Mouse (Mus musculus) MEL (cell line): ENCODE results near the gene Mfng. TPM values are rescaled to one million over a fixed set of nuclear protein-coding genes. Genes with fewer than 3 reads are reported as not detected.

Experiments
- DNase-seq: peaks from one replicate; pipeline ENCODE4 v3.0.0; 2011; ENCODE audit warnings: low read depth, low spot score
- H3K27ac ChIP-seq: 2 replicates; pipeline ENCODE4 v1.5.1; 2012; ENCODE audit warnings: low read depth, mild to moderate bottlenecking, control low read depth, low read length, moderate library complexity; ENCODE audit not compliant: control insufficient read depth
- H3K27me3 ChIP-seq, 2 experiments: fragments of 150-350 bp in 1 of 2; sonication (generic) in 1 of 2; 2 replicates each; pipeline ENCODE4 v1.6.1; 2012; ENCODE audit warnings: low read length in 2 of 2, mild to moderate bottlenecking in 2 of 2, improper control_type of control experiment in 1 of 2, moderate library complexity in 1 of 2; ENCODE audit not compliant: insufficient read depth in 2 of 2, control insufficient read depth in 1 of 2
- H3K36me3 ChIP-seq, 2 experiments: 2 replicates each; pipeline ENCODE4 v1.6.1; 2012 to 2014; ENCODE audit warnings: low read length in 2 of 2, improper control_type of control experiment in 1 of 2, inconsistent platforms in 1 of 2, mild to moderate bottlenecking in 1 of 2; ENCODE audit not compliant: insufficient read depth in 2 of 2, control insufficient read depth in 1 of 2
- H3K4me1 ChIP-seq, 2 experiments: fragments of 150-350 bp in 1 of 2; sonication (generic) in 1 of 2; 2 replicates each; pipeline ENCODE4 v1.6.1; 2012; ENCODE audit warnings: low read length in 2 of 2, improper control_type of control experiment in 1 of 2, mild to moderate bottlenecking in 1 of 2; ENCODE audit not compliant: insufficient read depth in 2 of 2, control insufficient read depth in 1 of 2
- H3K4me3 ChIP-seq, 2 experiments: fragments of 150-350 bp in 1 of 2; sonication (generic) in 1 of 2; 2 replicates each; pipeline ENCODE4 v1.5.1; 2012; ENCODE audit warnings: low read depth in 2 of 2, low read length in 2 of 2, mild to moderate bottlenecking in 2 of 2, moderate library complexity in 2 of 2, control low read depth in 1 of 2, improper control_type of control experiment in 1 of 2; ENCODE audit not compliant: control insufficient read depth in 1 of 2, insufficient read depth in 1 of 2
- H3K79me2 ChIP-seq: 2 replicates; pipeline ENCODE4 v1.6.1; 2012; ENCODE audit warnings: mild to moderate bottlenecking, low read length, moderate library complexity; ENCODE audit not compliant: control insufficient read depth, poor library complexity, insufficient read depth
- H3K9ac ChIP-seq: 2 replicates; pipeline ENCODE4 v1.6.1; 2012; ENCODE audit warnings: low read depth, mild to moderate bottlenecking, control low read depth, low read length, moderate library complexity; ENCODE audit not compliant: control insufficient read depth, poor library complexity, severe bottlenecking
- H3K9me3 ChIP-seq: fragments of 150-350 bp; sonication (generic); replicated peaks from 2 replicates; pipeline ENCODE4 v1.6.1; 2012; ENCODE audit warnings: mild to moderate bottlenecking, low read length, improper control_type of control experiment, moderate library complexity; ENCODE audit not compliant: insufficient read depth
- BHLHE40 ChIP-seq: IDR thresholded peaks from 2 replicates; pipeline ENCODE4 v1.6.1; 2012; ENCODE audit warnings: low read depth, mild to moderate bottlenecking, inconsistent platforms, low read length, improper control_type of control experiment, borderline replicate concordance
- CHD2 ChIP-seq: IDR thresholded peaks from 2 replicates; pipeline ENCODE4 v1.6.1; 2011; ENCODE audit warnings: low read length, improper control_type of control experiment
- CTCF ChIP-seq, 3 experiments: IDR thresholded peaks in 2 of 3; conservative IDR thresholded peaks in 1 of 3; 2 replicates each; pipeline ENCODE4 v1.5.1; 2011 to 2012; ENCODE audit warnings: low read length in 3 of 3, low read depth in 2 of 3, mild to moderate bottlenecking in 2 of 3, improper control_type of control experiment in 1 of 3, inconsistent platforms in 1 of 3, mixed read lengths in 1 of 3, moderate library complexity in 1 of 3; ENCODE audit not compliant: control insufficient read depth in 1 of 3, insufficient read depth in 1 of 3, poor library complexity in 1 of 3, severe bottlenecking in 1 of 3
- E2F4 ChIP-seq: IDR thresholded peaks from 2 replicates; pipeline ENCODE4 v1.6.1; 2011; ENCODE audit warnings: low read depth, low read length, improper control_type of control experiment, borderline replicate concordance
- EP300 ChIP-seq, 2 experiments: IDR thresholded peaks; 2 replicates each; pipeline ENCODE4 v1.6.1; 2011; ENCODE audit warnings: improper control_type of control experiment in 2 of 2, low read length in 2 of 2, low read depth in 1 of 2, mild to moderate bottlenecking in 1 of 2
- ETS1 ChIP-seq: IDR thresholded peaks from 2 replicates; pipeline ENCODE4 v1.6.1; 2012; ENCODE audit warnings: low read depth, mild to moderate bottlenecking, inconsistent platforms, low read length, improper control_type of control experiment, moderate library complexity
- MAFK ChIP-seq: IDR thresholded peaks from 2 replicates; pipeline ENCODE4 v1.6.1; 2011; ENCODE audit warnings: low read depth, mild to moderate bottlenecking, low read length, improper control_type of control experiment, borderline replicate concordance
- MXI1 ChIP-seq: IDR thresholded peaks from 2 replicates; pipeline ENCODE4 v1.6.1; 2011; ENCODE audit warnings: mild to moderate bottlenecking, low read depth, low read length, improper control_type of control experiment
- POLR2AphosphoS2 ChIP-seq: IDR thresholded peaks from 2 replicates; pipeline ENCODE4 v1.6.1; 2011; ENCODE audit warnings: low read length, improper control_type of control experiment
- RAD21 ChIP-seq: IDR thresholded peaks from 2 replicates; pipeline ENCODE4 v1.6.1; 2011; ENCODE audit warnings: mild to moderate bottlenecking, low read depth, low read length, improper control_type of control experiment
- RCOR1 ChIP-seq: IDR thresholded peaks from 2 replicates; pipeline ENCODE4 v1.6.1; 2012; ENCODE audit warnings: low read depth, mild to moderate bottlenecking, inconsistent platforms, low read length, improper control_type of control experiment
- SIN3A ChIP-seq: IDR thresholded peaks from 2 replicates; pipeline ENCODE4 v1.6.1; 2012; ENCODE audit warnings: low read length, improper control_type of control experiment, inconsistent platforms
- TAL1 ChIP-seq: IDR thresholded peaks from 2 replicates; pipeline ENCODE4 v1.6.1; 2012; ENCODE audit warnings: mild to moderate bottlenecking, inconsistent platforms, low read length, moderate library complexity, mixed read lengths
- TBP ChIP-seq: IDR thresholded peaks from 2 replicates; pipeline ENCODE4 v1.8.0; 2011; ENCODE audit warnings: low read depth, low read length, improper control_type of control experiment
- TCF12 ChIP-seq: IDR thresholded peaks from 2 replicates; pipeline ENCODE4 v1.6.1; 2014; ENCODE audit warnings: low read depth, mild to moderate bottlenecking, inconsistent platforms, low read length, improper control_type of control experiment, moderate library complexity
- UBTF ChIP-seq: IDR thresholded peaks from 2 replicates; pipeline ENCODE4 v1.6.1; 2012; ENCODE audit warnings: low read depth, mild to moderate bottlenecking, inconsistent platforms, low read length, improper control_type of control experiment, moderate library complexity, borderline replicate concordance; ENCODE audit not compliant: insufficient read depth
- USF1 ChIP-seq: IDR thresholded peaks from 2 replicates; pipeline ENCODE4 v1.6.1; 2014; ENCODE audit warnings: low read depth, mild to moderate bottlenecking, inconsistent platforms, low read length, improper control_type of control experiment, moderate library complexity
- ZC3H11A ChIP-seq: IDR thresholded peaks from 2 replicates; pipeline ENCODE4 v1.6.1; 2012; ENCODE audit warnings: low read depth, mild to moderate bottlenecking, inconsistent platforms, low read length, improper control_type of control experiment
- ZMIZ1 ChIP-seq: IDR thresholded peaks from 2 replicates; pipeline ENCODE4 v1.6.1; 2012; ENCODE audit warnings: low read depth, mild to moderate bottlenecking, inconsistent platforms, low read length, improper control_type of control experiment, moderate library complexity
- ZNF384 ChIP-seq: IDR thresholded peaks from 2 replicates; pipeline ENCODE4 v1.6.1; 2012; ENCODE audit warnings: low read depth, mild to moderate bottlenecking, inconsistent platforms, low read length, improper control_type of control experiment
- polyA plus RNA-seq, 2 experiments: library from polyadenylated mRNA; stranded (reverse) in 1 of 2; unstranded in 1 of 2; fragments of >175 nt in 1 of 2; fragments of >200 nt in 1 of 2; gene quantifications; 2 replicates each; pipeline versions ENCODE4 v1.2.1 to v1.2.4; 2012; ENCODE audit warnings: low replicate concordance in 2 of 2, low read depth in 1 of 2; ENCODE audit not compliant: insufficient read length in 2 of 2, insufficient read depth in 1 of 2, missing spikeins in 1 of 2
- total RNA-seq: library from RNA; depleted of rRNA; stranded (reverse); fragments of 300-350 nt; gene quantifications from 2 replicates; pipeline ENCODE4 v1.2.3, GENCODE M21; 2012

Gene Mfng
- total and polyA plus RNA-seq, 3 experiments: 17.8 to 27.1 TPM; not detected in 1

DNA sequence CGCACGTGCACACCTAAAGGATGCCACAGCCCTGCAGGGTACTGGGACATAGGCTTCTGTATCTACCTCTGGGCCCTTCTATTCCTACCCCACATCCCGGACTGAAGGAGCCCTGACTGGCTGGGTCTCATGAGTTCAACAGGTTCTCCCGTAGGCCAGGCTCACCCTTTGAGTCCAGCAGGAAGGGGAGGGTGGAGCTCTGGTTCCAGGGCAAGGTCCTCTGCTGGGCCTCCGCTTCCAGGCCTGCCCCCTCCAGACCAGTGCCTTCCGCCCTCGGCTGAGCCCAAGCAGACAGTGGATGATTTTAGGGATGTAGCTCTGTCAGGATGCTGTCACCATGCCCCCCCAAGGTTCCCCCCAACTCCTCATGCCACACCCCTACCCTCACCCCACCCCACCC is 7.6 kb upstream of the Mfng start:
- H3K4me1 ChIP-seq: no peaks in the 10 kb centered on the region
- no peak for DNase-seq
- no peak overlapping the region for H3K4me3 ChIP-seq
- H3K79me2 ChIP-seq: no peaks in the 10 kb centered on the region
- no peaks in the 10 kb centered on the region for H3K27me3 ChIP-seq
- H3K9ac ChIP-seq: no peak overlapping the region
- H3K9me3 ChIP-seq: no peaks in the 10 kb centered on the region
- H3K36me3 ChIP-seq: no peaks in the 10 kb centered on the region
- H3K27ac ChIP-seq: no peak overlapping the region
- no peak for TF ChIP-seq E2F4
- TF ChIP-seq USF1: no peak
- TF ChIP-seq CTCF (IDR thresholded peaks at IDR 0.05 in 2 of 3, conservative IDR thresholded peaks at IDR 0.05 in 1 of 3; ENCODE audit: control insufficient read depth in 1 of 3, insufficient read depth in 1 of 3, low read depth in 2 of 3, low read length in 3 of 3, poor library complexity in 1 of 3, severe bottlenecking in 1 of 3): no peak
- TF ChIP-seq TCF12: no peak
- no peak for TF ChIP-seq MXI1
- no peak for TF ChIP-seq TAL1
- TF ChIP-seq CHD2: no peak
- TF ChIP-seq EP300 (IDR thresholded peaks at IDR 0.05; ENCODE audit: low read depth in 1 of 2, low read length in 2 of 2): no peak
- no peak for TF ChIP-seq ZMIZ1
- no peak for TF ChIP-seq ETS1

DNA sequence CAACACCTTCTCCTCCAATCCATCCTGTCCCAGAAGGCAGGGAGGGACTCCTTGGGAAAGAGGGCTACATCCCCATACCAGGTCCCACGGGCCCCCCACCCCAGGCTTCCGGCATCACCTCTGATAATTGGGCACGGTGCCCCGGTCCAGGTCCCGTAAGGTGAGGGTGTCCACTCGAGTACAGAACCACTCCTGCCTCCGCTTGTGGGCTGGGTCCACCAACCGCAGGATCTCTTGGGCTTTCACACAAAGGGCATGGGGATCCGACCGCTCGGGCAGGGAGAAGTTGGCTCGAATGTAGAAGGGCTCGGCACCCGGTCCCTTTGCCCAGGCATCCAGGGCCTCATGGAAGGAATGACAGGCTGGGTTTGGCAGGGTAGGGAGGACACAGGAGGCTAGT is 7.1 kb upstream of the Mfng start:
- no peaks in the 10 kb centered on the region for H3K79me2 ChIP-seq
- H3K27me3 ChIP-seq: no peaks in the 10 kb centered on the region
- H3K27ac ChIP-seq: no peak overlapping the region
- H3K9ac ChIP-seq: no peak overlapping the region
- no peak for DNase-seq
- H3K4me1 ChIP-seq: no peaks in the 10 kb centered on the region
- H3K4me3 ChIP-seq: no peak overlapping the region
- H3K36me3 ChIP-seq: no peaks in the 10 kb centered on the region
- TF ChIP-seq ZNF384 (no peak), POLR2AphosphoS2 (no peak), MAFK (no peak), TBP (no peak), TCF12 (no peak), UBTF (no peak), BHLHE40 (no peak), CHD2 (no peak), RAD21 (no peak), MXI1 (no peak), SIN3A (no peak), RCOR1 (no peak), ZC3H11A (no peak)
- TF ChIP-seq, all 39 proteins: peak for 0
- H3K9me3 ChIP-seq: no peaks in the 10 kb centered on the region
